27 mouse cellular contexts compared by ENCODE assay signal in the genomic region with DNA sequence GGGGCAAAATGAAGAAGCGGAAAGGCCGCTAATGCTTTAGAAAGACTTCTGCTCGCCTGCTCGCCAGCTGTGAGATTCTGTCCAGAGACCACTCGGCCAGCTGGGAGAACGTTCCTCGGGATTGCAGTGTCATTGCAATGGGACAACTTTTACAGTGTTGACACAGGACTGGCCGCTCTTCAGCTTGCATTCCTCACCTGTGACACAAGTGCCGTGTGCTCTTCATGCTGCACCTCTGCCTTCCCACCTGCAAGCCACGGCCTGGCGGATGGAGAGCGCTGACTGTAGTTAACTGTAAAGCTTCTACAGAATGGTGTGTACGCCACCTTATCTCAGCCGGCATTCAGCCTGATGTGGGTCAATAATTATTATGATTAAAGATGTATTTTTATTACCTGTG. TPM values are rescaled to one million over a fixed set of nuclear protein-coding genes. Genes with fewer than 3 reads are reported as not detected.
DNase-seq lines count a peak whose midpoint lies in the region; ATAC-seq lines count a peak whose summit lies in the region.
"Had no signal": no experiment of that assay in that cellular context is flagged by ENCODE, and none has a peak within 500 bp of the region (broad histone marks: within the 10 kb centered on the region; RNA-seq: fewer than 3 reads in every experiment).

No protein-coding gene starts in this region.

- no peaks in the 10 kb centered on the region for H3K4me1 ChIP-seq in neural tube, embryonic 15.5 days
- H3K4me1 ChIP-seq: embryonic facial prominence, embryonic 12.5 days; forebrain, embryonic 15.5 days; hindbrain, embryonic 10.5 days; hindbrain, embryonic 13.5 days had no signal

- H3K9ac ChIP-seq in neural tube, embryonic 15.5 days (replicated peaks), result no peak overlapping the region
- H3K9ac ChIP-seq: embryonic facial prominence, embryonic 12.5 days; embryonic facial prominence, embryonic 15.5 days; forebrain, embryonic 15.5 days; heart, embryonic 12.5 days; heart, embryonic 15.5 days; hindbrain, embryonic 13.5 days had no signal

- no peaks in the 10 kb centered on the region for H3K27me3 ChIP-seq in neural tube, embryonic 15.5 days (replicated peaks)
- H3K27me3 ChIP-seq: CH12.LX; embryonic facial prominence, embryonic 12.5 days; embryonic facial prominence, embryonic 15.5 days; forebrain, embryonic 15.5 days; heart, embryonic 12.5 days; heart, embryonic 15.5 days; hindbrain, embryonic 13.5 days; Patski had no signal

- no peaks in the 10 kb centered on the region for H3K9me3 ChIP-seq in neural tube, embryonic 15.5 days (replicated peaks)
- H3K9me3 ChIP-seq: embryonic facial prominence, embryonic 12.5 days; embryonic facial prominence, embryonic 15.5 days; forebrain, embryonic 15.5 days; G1E; heart, embryonic 12.5 days; heart, embryonic 15.5 days; hindbrain, embryonic 10.5 days; hindbrain, embryonic 13.5 days had no signal

- H3K36me3 ChIP-seq in neural tube, embryonic 15.5 days, result peaks cover 63% of the 10 kb centered on the region

- no peak overlapping the region for H3K4me3 ChIP-seq in neural tube, embryonic 15.5 days (replicated peaks)
- H3K4me3 ChIP-seq: embryonic facial prominence, embryonic 12.5 days; embryonic facial prominence, embryonic 15.5 days; forebrain, embryonic 15.5 days; heart, embryonic 12.5 days; heart, embryonic 15.5 days; hindbrain, embryonic 10.5 days; hindbrain, embryonic 13.5 days had no signal

- peak; percentile 37 to 51 for DNase-seq in lung, adult 18-20 months
- no peak for DNase-seq in lung, postnatal 10 days
- peak; percentile 35 for DNase-seq in urinary bladder, postnatal 14 days (ENCODE audit: low spot score)
- DNase-seq in urinary bladder, adult 2 months (ENCODE audit: low spot score), result no peak
- DNase-seq in lung, postnatal 36 days, result peak; percentile 40
- no peak for DNase-seq in retina, postnatal 1 day
- DNase-seq: adrenal gland, postnatal 10 days; B cell, adult 2 months; cerebellum, adult 11 months; cerebellum, adult 2 months; cerebellum, adult 9-11 months; cerebellum, postnatal 25 days; gastrocnemius, postnatal 25 days; heart, adult 18-20 months; heart, postnatal 10 days; heart, postnatal 36 days had no signal

- no peak overlapping the region for H3K4me2 ChIP-seq in neural tube, embryonic 15.5 days
- H3K4me2 ChIP-seq: embryonic facial prominence, embryonic 12.5 days; embryonic facial prominence, embryonic 15.5 days; forebrain, embryonic 15.5 days; heart, embryonic 12.5 days; heart, embryonic 15.5 days; hindbrain, embryonic 13.5 days had no signal

- 91% methylated on average over 14 of the region's 14 CpGs for WGBS in neural tube, embryonic 15.5 days

- H3K27ac ChIP-seq in neural tube, embryonic 15.5 days (replicated peaks), result no peak overlapping the region
- H3K27ac ChIP-seq: embryonic facial prominence, embryonic 12.5 days; embryonic facial prominence, embryonic 15.5 days; forebrain, embryonic 15.5 days; heart, embryonic 15.5 days; hindbrain, embryonic 10.5 days; hindbrain, embryonic 13.5 days had no signal

- ATAC-seq in neural tube, embryonic 15.5 days (ENCODE audit: low FRiP score), result no peak
- ATAC-seq: forebrain, embryonic 15.5 days; Patski had no signal

RNA-seq across cellular contexts. Expression of a gene that starts 12.0 kb away (rescaled TPM):
- polyA plus RNA-seq in urinary bladder, adult 2 months (2012; rRNA removed), result 80.2 and 86.4 TPM in 2 replicates
- polyA plus RNA-seq in neural tube, embryonic 15.5 days (2015; fragmentation: Nextera tagmentation; extraction: Ambion mirVana), result 74.6 and 86.6 TPM in 2 replicates

RNA-seq across cellular contexts. Expression of a gene that starts 41.9 kb away (rescaled TPM):
- polyA plus RNA-seq in urinary bladder, adult 2 months (2012; rRNA removed), result 1.9 TPM in 2 replicates
- 4.0 and 4.1 TPM in 2 replicates for polyA plus RNA-seq in neural tube, embryonic 15.5 days (2015; fragmentation: Nextera tagmentation; extraction: Ambion mirVana)

RNA-seq across cellular contexts. Expression of a gene that starts 42.1 kb away (rescaled TPM):
- 2.0 and 3.5 TPM in 2 replicates for polyA plus RNA-seq in urinary bladder, adult 2 months (2012; rRNA removed)
- polyA plus RNA-seq in neural tube, embryonic 15.5 days (2015; fragmentation: Nextera tagmentation; extraction: Ambion mirVana), result 0.40 and 3.3 TPM in 2 replicates
- polyA plus RNA-seq: G1E had no signal

Comparison
In these comparisons a context has a peak if more than half of its experiments do, and no peak if none do; other contexts are left out.
1. DNase-seq: peak in lung, adult 18-20 months (2 of 2), urinary bladder, postnatal 14 days (single experiment) and lung, postnatal 36 days (single experiment); none in lung, postnatal 10 days (single experiment), urinary bladder, adult 2 months (single experiment) and retina, postnatal 1 day (single experiment).